Mouse (Mus musculus) heart, postnatal 0 days (tissue): ENCODE measurements around the gene Fubp1.

Experiments used
- CTCF ChIP-seq: IDR thresholded peaks from 2 replicates; pipeline ENCODE4 v1.5.1; 2016; ENCODE audit warnings: antibody characterized with exemption, control low read depth, low read depth
- EP300 ChIP-seq: IDR thresholded peaks from 2 replicates; pipeline ENCODE4 v1.6.1; 2016; ENCODE audit warnings: antibody characterized with exemption, low read depth

DNA sequence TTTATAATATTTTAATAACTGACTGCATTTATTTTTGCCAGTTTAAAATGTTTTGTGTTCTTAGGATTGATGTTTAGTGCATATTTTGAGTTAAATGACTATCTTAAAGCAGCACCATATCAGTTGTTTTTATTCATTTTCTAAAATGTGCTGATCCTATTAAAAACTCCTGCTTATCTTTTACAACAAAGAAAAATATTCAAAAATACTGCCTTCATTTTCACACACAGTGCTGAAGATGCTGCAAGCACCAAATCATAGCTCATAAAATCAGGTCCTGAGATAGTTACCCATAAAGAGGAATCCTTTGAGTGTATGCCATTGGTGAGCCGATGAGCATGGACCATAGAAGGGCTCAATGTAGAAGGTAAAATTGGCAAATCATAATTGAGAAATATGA, 25.0 kb downstream of the Fubp1 start:
- no peak for TF ChIP-seq CTCF
- no peak for TF ChIP-seq EP300
